Mouse (Mus musculus) brain, embryonic 14.5 days (tissue): ENCODE data around the gene Zfp512.

ENCODE experiments used
- CTCF ChIP-seq: fragments of 200-500 bp; IDR thresholded peaks from 2 replicates; pipeline ENCODE4 v1.5.1; 2012; ENCODE audit warnings: inconsistent platforms, mild to moderate bottlenecking, moderate library complexity, borderline replicate concordance; ENCODE audit not compliant: insufficient read depth, insufficient read length; ENCODE audit errors: extremely low read depth
- POLR2A ChIP-seq: fragments of 200-500 bp; IDR thresholded peaks from 2 replicates; pipeline ENCODE4 v1.6.1; 2012; ENCODE audit warnings: mild to moderate bottlenecking, inconsistent platforms, borderline replicate concordance; ENCODE audit not compliant: poor library complexity, insufficient read depth, insufficient read length, severe bottlenecking; ENCODE audit errors: extremely low read depth

GRCm38 (mm10) chr5:31452886-31453410 is 717 bp downstream of the Zfp512 start:
- no peak for TF ChIP-seq CTCF
- TF ChIP-seq POLR2A: no peak
